Mouse (Mus musculus): ENCODE measurements around the gene Rbm38. TPM values are rescaled to one million over a fixed set of nuclear protein-coding genes. Genes with fewer than 3 reads are reported as not detected.

Gene Rbm38
- polyA plus RNA-seq (2015; fragmentation: Nextera tagmentation; extraction: Ambion mirVana), result 10.0 and 15.4 TPM in 2 replicates

GRCm38 (mm10) chr2:173020430-173020829, at the start of gene Rbm38:
Rbm38 (plus strand) TSS chr2:173020498.
- no peaks in the 10 kb centered on the region for H3K9me3 ChIP-seq (ENCODE audit: control insufficient read depth, low read length)
- WGBS, result 26% methylated on average over 11 of the region's 11 CpGs
- ATAC-seq, result no peak
- no peaks in the 10 kb centered on the region; the same call in 1 of the 2 replicates for H3K36me3 ChIP-seq (ENCODE audit: control insufficient read depth, insufficient read depth, low read length)
- H3K9ac ChIP-seq (ENCODE audit: low read depth, low read length), result peak within 1 kb of the TSS; percentile 24; the same call in 1 of the 2 replicates
- peaks cover 41% of the 10 kb centered on the region for H3K4me1 ChIP-seq (ENCODE audit: control insufficient read depth, insufficient read depth, low read depth, low read length)
- no peak within 1 kb of the TSS for H3K27ac ChIP-seq (ENCODE audit: low read depth, low read length)
- peak within 1 kb of the TSS; percentile 83 for H3K4me2 ChIP-seq (ENCODE audit: low read length)
- H3K4me3 ChIP-seq (ENCODE audit: low read length), result peak within 1 kb of the TSS; percentile 37
- H3K27me3 ChIP-seq (replicated peaks; ENCODE audit: control insufficient read depth, insufficient read depth, low read length), result peaks cover 3% of the 10 kb centered on the region

GRCm38 (mm10) chr2:172971865-172972264, 48.4 kb upstream of the Rbm38 start:
- no peaks in the 10 kb centered on the region for H3K36me3 ChIP-seq (ENCODE audit: control insufficient read depth, insufficient read depth, low read length)
- ATAC-seq, result no peak
- no peak overlapping the region for H3K27ac ChIP-seq (ENCODE audit: low read depth, low read length)
- H3K9me3 ChIP-seq (ENCODE audit: control insufficient read depth, low read length), result no peaks in the 10 kb centered on the region
- no peak overlapping the region for H3K4me2 ChIP-seq (ENCODE audit: low read length)
- no peak overlapping the region for H3K4me3 ChIP-seq (ENCODE audit: low read length)
- no peak overlapping the region for H3K9ac ChIP-seq (ENCODE audit: low read depth, low read length)
- no peaks in the 10 kb centered on the region for H3K27me3 ChIP-seq (replicated peaks; ENCODE audit: control insufficient read depth, insufficient read depth, low read length)
- peaks cover 5% of the 10 kb centered on the region for H3K4me1 ChIP-seq (ENCODE audit: control insufficient read depth, insufficient read depth, low read depth, low read length)
- WGBS, result 85% methylated on average over 2 of the region's 2 CpGs

DNA sequence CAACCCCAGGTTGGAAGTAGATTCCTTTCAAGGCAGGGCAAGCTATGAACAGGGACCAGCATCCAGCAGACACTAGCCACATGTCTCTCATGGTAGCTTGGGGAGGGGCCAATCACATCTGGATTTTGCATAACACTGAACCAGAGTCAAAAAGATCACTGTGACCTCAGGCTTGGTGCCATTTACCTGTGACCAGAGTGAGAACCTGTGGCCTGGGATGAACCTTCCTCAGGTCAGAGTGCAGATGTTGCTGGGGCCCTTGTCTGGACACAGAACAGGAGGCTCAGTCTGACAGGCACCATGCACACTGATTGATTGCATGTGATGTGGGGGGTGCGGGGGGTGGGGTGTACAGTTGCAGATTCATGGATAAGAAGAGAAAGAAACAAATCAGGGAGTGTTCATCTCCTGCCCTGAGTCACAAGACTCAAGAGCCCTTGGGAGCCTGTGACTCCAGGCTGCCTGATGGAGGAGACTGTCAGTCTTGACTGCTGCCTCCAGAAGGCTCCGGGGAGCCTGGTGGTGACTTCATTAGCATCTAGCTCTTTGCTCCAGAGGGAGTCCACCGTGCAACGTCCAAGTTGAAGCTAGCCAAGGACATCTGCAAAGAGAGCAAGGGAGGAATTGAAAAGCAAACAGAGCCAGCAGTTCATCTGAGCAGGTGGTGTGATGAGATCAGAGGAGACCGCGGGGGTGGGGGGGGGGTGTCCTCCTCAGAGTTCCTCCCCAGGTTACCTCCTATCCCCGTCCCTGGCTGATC, 46.3 kb upstream of the Rbm38 start:
- Histone ChIP-seq H3K27me3 (replicated peaks; ENCODE audit: control insufficient read depth, insufficient read depth, low read length) (no peaks in the 10 kb centered on the region), H3K9ac (ENCODE audit: low read depth, low read length) (no peak overlapping the region), H3K27ac (ENCODE audit: low read depth, low read length) (no peak overlapping the region), H3K4me3 (ENCODE audit: low read length) (no peak overlapping the region), H3K9me3 (ENCODE audit: control insufficient read depth, low read length) (no peaks in the 10 kb centered on the region), H3K4me1 (ENCODE audit: control insufficient read depth, insufficient read depth, low read depth, low read length) (peaks cover 13% of the 10 kb centered on the region), H3K4me2 (ENCODE audit: low read length) (no peak overlapping the region), H3K36me3 (ENCODE audit: control insufficient read depth, insufficient read depth, low read length) (no peaks in the 10 kb centered on the region)
- 22% methylated on average over 7 of the region's 7 CpGs for WGBS
- no peak for ATAC-seq

- no peak for ATAC-seq
- H3K27me3 ChIP-seq (replicated peaks; ENCODE audit: control insufficient read depth, insufficient read depth, low read length), result no peaks in the 10 kb centered on the region
- no peak overlapping the region for H3K4me2 ChIP-seq (ENCODE audit: low read length)
- no peak overlapping the region for H3K4me3 ChIP-seq (ENCODE audit: low read length)
- 30% methylated on average over 7 of the region's 7 CpGs for WGBS
- peaks cover under 1% of the 10 kb centered on the region; the same call in 1 of the 2 replicates for H3K9me3 ChIP-seq (ENCODE audit: control insufficient read depth, low read length)
- H3K36me3 ChIP-seq (ENCODE audit: control insufficient read depth, insufficient read depth, low read length), result no peaks in the 10 kb centered on the region
- H3K27ac ChIP-seq (ENCODE audit: low read depth, low read length), result no peak overlapping the region
- no peak overlapping the region for H3K9ac ChIP-seq (ENCODE audit: low read depth, low read length)
- H3K4me1 ChIP-seq (ENCODE audit: control insufficient read depth, insufficient read depth, low read depth, low read length), result peaks cover 13% of the 10 kb centered on the region
These were observed 45.6 kb upstream of the Rbm38 start for GRCm38 (mm10) chr2:172974701-172975100.

GRCm38 (mm10) chr2:172975159-172975558, 45.1 kb upstream of the Rbm38 start:
- H3K4me3 ChIP-seq (ENCODE audit: low read length), result no peak overlapping the region
- 85% methylated on average over 6 of the region's 6 CpGs for WGBS
- peaks cover 3% of the 10 kb centered on the region; the same call in 1 of the 2 replicates for H3K9me3 ChIP-seq (ENCODE audit: control insufficient read depth, low read length)
- H3K4me1 ChIP-seq (ENCODE audit: control insufficient read depth, insufficient read depth, low read depth, low read length), result peaks cover 13% of the 10 kb centered on the region
- no peak for ATAC-seq
- no peaks in the 10 kb centered on the region for H3K36me3 ChIP-seq (ENCODE audit: control insufficient read depth, insufficient read depth, low read length)
- H3K27ac ChIP-seq (ENCODE audit: low read depth, low read length), result no peak overlapping the region
- H3K9ac ChIP-seq (ENCODE audit: low read depth, low read length), result no peak overlapping the region
- no peak overlapping the region for H3K4me2 ChIP-seq (ENCODE audit: low read length)
- H3K27me3 ChIP-seq (replicated peaks; ENCODE audit: control insufficient read depth, insufficient read depth, low read length), result no peaks in the 10 kb centered on the region

- Histone ChIP-seq H3K4me1 (ENCODE audit: control insufficient read depth, insufficient read depth, low read depth, low read length) (peaks cover 13% of the 10 kb centered on the region), H3K27me3 (replicated peaks; ENCODE audit: control insufficient read depth, insufficient read depth, low read length) (no peaks in the 10 kb centered on the region), H3K9me3 (ENCODE audit: control insufficient read depth, low read length) (peaks cover 3% of the 10 kb centered on the region; the same call in 1 of the 2 replicates), H3K4me3 (ENCODE audit: low read length) (no peak overlapping the region), H3K4me2 (ENCODE audit: low read length) (no peak overlapping the region; the same call in none of the 2 replicates), H3K36me3 (ENCODE audit: control insufficient read depth, insufficient read depth, low read length) (no peaks in the 10 kb centered on the region), H3K9ac (ENCODE audit: low read depth, low read length) (no peak overlapping the region), H3K27ac (ENCODE audit: low read depth, low read length) (no peak overlapping the region; the same call in 1 of the 2 replicates)
- no peak for ATAC-seq
- WGBS, result 24% methylated on average over 7 of the region's 7 CpGs
These were observed 43.5 kb upstream of the Rbm38 start for GRCm38 (mm10) chr2:172976661-172977238.

- peak; percentile 37; the same call in 1 of the 2 replicates for ATAC-seq
- H3K27me3 ChIP-seq (replicated peaks; ENCODE audit: control insufficient read depth, insufficient read depth, low read length), result no peaks in the 10 kb centered on the region
- H3K4me1 ChIP-seq (ENCODE audit: control insufficient read depth, insufficient read depth, low read depth, low read length), result peaks cover 13% of the 10 kb centered on the region
- H3K9me3 ChIP-seq (ENCODE audit: control insufficient read depth, low read length), result peaks cover 3% of the 10 kb centered on the region; the same call in 1 of the 2 replicates
- H3K9ac ChIP-seq (ENCODE audit: low read depth, low read length), result peak within 1 kb of the TSS; percentile 14; the same call in 1 of the 2 replicates
- peak within 1 kb of the TSS; percentile 39 for H3K4me2 ChIP-seq (ENCODE audit: low read length)
- 9% methylated on average over 14 of the region's 14 CpGs for WGBS
- H3K27ac ChIP-seq (ENCODE audit: low read depth, low read length), result peak within 1 kb of the TSS; percentile 13
- peak within 1 kb of the TSS; percentile 7; the same call in 1 of the 2 replicates for H3K4me3 ChIP-seq (ENCODE audit: low read length)
- no peaks in the 10 kb centered on the region for H3K36me3 ChIP-seq (ENCODE audit: control insufficient read depth, insufficient read depth, low read length)
These were observed 42.7 kb upstream of the Rbm38 start, which contains the start of gene Spo11 for GRCm38 (mm10) chr2:172977409-172978130. Spo11 (plus strand) TSS chr2:172977700.

DNA sequence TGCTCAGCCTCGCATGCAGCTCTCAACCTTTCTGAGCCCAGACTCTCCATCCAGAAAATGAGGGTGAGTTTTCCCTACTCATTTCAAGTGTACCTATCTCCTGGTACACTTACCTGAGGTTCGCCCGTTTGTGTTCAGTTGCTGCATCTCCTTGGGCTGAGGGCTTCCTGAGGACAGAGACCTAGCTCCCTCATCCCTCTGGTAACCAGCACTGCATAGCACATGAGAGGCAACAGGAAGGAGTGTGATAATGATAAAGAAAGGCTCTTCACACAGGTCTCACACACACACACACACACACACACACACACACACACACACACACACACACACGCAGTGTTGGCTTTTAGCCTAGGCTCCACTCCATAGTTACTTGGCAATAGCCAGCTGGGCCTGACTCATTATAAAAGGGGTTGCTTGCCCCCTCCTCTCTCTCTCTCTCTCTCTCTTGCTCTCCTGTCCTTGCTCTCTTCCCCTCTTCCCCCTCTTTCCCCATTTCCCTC, 42.1 kb upstream of the Rbm38 start:
- no peak overlapping the region for H3K4me3 ChIP-seq (ENCODE audit: low read length)
- H3K4me1 ChIP-seq (ENCODE audit: control insufficient read depth, insufficient read depth, low read depth, low read length), result peaks cover 13% of the 10 kb centered on the region
- H3K9me3 ChIP-seq (ENCODE audit: control insufficient read depth, low read length), result peaks cover 3% of the 10 kb centered on the region; the same call in 1 of the 2 replicates
- no peak overlapping the region for H3K27ac ChIP-seq (ENCODE audit: low read depth, low read length)
- ATAC-seq, result no peak
- no peak overlapping the region for H3K9ac ChIP-seq (ENCODE audit: low read depth, low read length)
- no peaks in the 10 kb centered on the region for H3K36me3 ChIP-seq (ENCODE audit: control insufficient read depth, insufficient read depth, low read length)
- WGBS, result 40% methylated on average over 4 of the region's 4 CpGs
- H3K27me3 ChIP-seq (replicated peaks; ENCODE audit: control insufficient read depth, insufficient read depth, low read length), result no peaks in the 10 kb centered on the region
- H3K4me2 ChIP-seq (ENCODE audit: low read length), result no peak overlapping the region

Data from hindbrain, embryonic 16.5 days (tissue).